ENCODE assay signal across 11 mouse cellular contexts in the genomic region with DNA sequence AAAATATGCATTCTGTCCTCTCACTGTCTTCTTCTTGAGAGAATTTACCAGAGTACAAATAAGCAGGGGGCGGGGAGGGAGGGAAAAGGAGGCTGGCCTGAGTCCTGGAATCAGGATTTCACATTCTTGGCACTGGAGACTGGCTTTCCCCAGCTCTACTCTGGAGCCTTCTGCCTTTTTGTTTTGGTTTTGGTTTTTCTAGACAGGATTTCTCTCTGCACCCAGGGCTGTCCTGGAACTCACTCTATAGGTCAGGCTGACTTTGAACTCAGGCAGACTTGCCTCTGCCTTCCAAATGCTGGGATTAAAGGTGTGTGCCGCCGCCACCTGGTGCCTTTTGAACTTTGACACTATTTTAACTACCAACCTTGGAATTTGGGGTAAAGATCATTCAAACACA. TPM values are rescaled to one million over a fixed set of nuclear protein-coding genes. Genes with fewer than 3 reads are reported as not detected.
DNase-seq lines count a peak whose midpoint lies in the region; ATAC-seq and TF ChIP-seq lines count a peak whose summit lies in the region.
"Had no signal": no experiment of that assay in that cellular context is flagged by ENCODE, and none has a peak within 500 bp of the region (broad histone marks: within the 10 kb centered on the region; RNA-seq: fewer than 3 reads in every experiment).

No protein-coding gene starts in this region.

- no peak overlapping the region for H3K9ac ChIP-seq in liver, postnatal 0 days (replicated peaks)
- H3K9ac ChIP-seq in liver, embryonic 12.5 days: no peak overlapping the region
- H3K9ac ChIP-seq in forebrain, embryonic 16.5 days (replicated peaks; ENCODE audit: low read depth, low read length): no peak overlapping the region
- H3K9ac ChIP-seq: forebrain, embryonic 12.5 days; heart, embryonic 15.5 days had no signal

- no peaks in the 10 kb centered on the region for H3K9me3 ChIP-seq in liver, postnatal 0 days (ENCODE audit: low read length)
- no peaks in the 10 kb centered on the region for H3K9me3 ChIP-seq in liver, embryonic 12.5 days (replicated peaks)
- no peaks in the 10 kb centered on the region for H3K9me3 ChIP-seq in forebrain, embryonic 16.5 days (ENCODE audit: control insufficient read depth, low read length)
- H3K9me3 ChIP-seq: forebrain, embryonic 12.5 days; heart, embryonic 15.5 days had no signal

- TF ChIP-seq EP300 in liver, postnatal 0 days (IDR thresholded peaks at IDR 0.05; ENCODE audit: low read depth): no peak

- H3K27me3 ChIP-seq in liver, postnatal 0 days (ENCODE audit: insufficient read depth, low read length): no peaks in the 10 kb centered on the region
- no peaks in the 10 kb centered on the region for H3K27me3 ChIP-seq in liver, embryonic 12.5 days (replicated peaks)
- no peaks in the 10 kb centered on the region for H3K27me3 ChIP-seq in forebrain, embryonic 16.5 days (replicated peaks; ENCODE audit: control insufficient read depth, insufficient read depth, low read length)
- H3K27me3 ChIP-seq: forebrain, embryonic 12.5 days had no signal

- 0 out of 2 replicates have a peak overlapping the region, but pooled peaks have one; percentile 39 for H3K27ac ChIP-seq in liver, postnatal 0 days (ENCODE audit: low read depth)
- H3K27ac ChIP-seq in liver, embryonic 12.5 days: no peak overlapping the region
- no peak overlapping the region for H3K27ac ChIP-seq in forebrain, embryonic 16.5 days (ENCODE audit: low read length)
- H3K27ac ChIP-seq: forebrain, embryonic 12.5 days; heart, embryonic 15.5 days; macrophage had no signal

- H3K4me3 ChIP-seq in liver, postnatal 0 days (ENCODE audit: low read depth, low read length): no peak overlapping the region
- H3K4me3 ChIP-seq in liver, embryonic 12.5 days: no peak overlapping the region
- H3K4me3 ChIP-seq in forebrain, embryonic 16.5 days (replicated peaks; ENCODE audit: low read length): no peak overlapping the region
- H3K4me3 ChIP-seq: forebrain, embryonic 12.5 days; heart, embryonic 15.5 days had no signal

- peak; percentile 71 for ATAC-seq in liver, postnatal 0 days
- ATAC-seq in liver, embryonic 12.5 days: no peak
- ATAC-seq in megakaryocyte-erythroid progenitor cell, adult 5-6 weeks (replicated peaks; ENCODE audit: low FRiP score, low TSS enrichment, poor library complexity, severe bottlenecking): no peak
- no peak for ATAC-seq in forebrain, embryonic 16.5 days

- peak; percentile 55 for DNase-seq in gastrocnemius, postnatal 25 days
- DNase-seq in gastrocnemius, adult 8-10 months (ENCODE audit: low spot score in 2 of 2): no peak
- no peak for DNase-seq in liver, postnatal 0 days
- peak; percentile 15 for DNase-seq in brain, adult 2 months (ENCODE audit: low read depth, low spot score)
- peak; percentile 8 to 36 for DNase-seq in kidney, postnatal 25 days

- H3K36me3 ChIP-seq in liver, postnatal 0 days (replicated peaks; ENCODE audit: insufficient read depth, low read length): no peaks in the 10 kb centered on the region
- H3K36me3 ChIP-seq in liver, embryonic 12.5 days: peaks cover 46% of the 10 kb centered on the region
- H3K36me3 ChIP-seq in forebrain, embryonic 16.5 days (ENCODE audit: control insufficient read depth, insufficient read depth): no peaks in the 10 kb centered on the region
- H3K36me3 ChIP-seq: heart, embryonic 15.5 days had no signal

- WGBS in liver, postnatal 0 days (ENCODE audit: insufficient replicate concordance): 59% methylated on average over 3 of the region's 3 CpGs
- 79% methylated on average over 3 of the region's 3 CpGs for WGBS in liver, embryonic 12.5 days (ENCODE audit: insufficient replicate concordance)
- WGBS in forebrain, embryonic 16.5 days: 78% methylated on average over 3 of the region's 3 CpGs

- TF ChIP-seq CTCF in liver, postnatal 0 days (IDR thresholded peaks at IDR 0.05; ENCODE audit: low read depth): no peak

- no peak overlapping the region for H3K4me2 ChIP-seq in liver, postnatal 0 days (ENCODE audit: low read depth, low read length)
- no peak overlapping the region for H3K4me2 ChIP-seq in liver, embryonic 12.5 days
- no peak overlapping the region for H3K4me2 ChIP-seq in forebrain, embryonic 16.5 days (ENCODE audit: low read length)
- H3K4me2 ChIP-seq: forebrain, embryonic 12.5 days; heart, embryonic 15.5 days had no signal

- H3K4me1 ChIP-seq in liver, postnatal 0 days (ENCODE audit: insufficient read depth): peaks cover 8% of the 10 kb centered on the region
- H3K4me1 ChIP-seq in liver, embryonic 12.5 days: peaks cover 10% of the 10 kb centered on the region; the same call in 1 of the 2 replicates
- H3K4me1 ChIP-seq in forebrain, embryonic 16.5 days (replicated peaks; ENCODE audit: control insufficient read depth, insufficient read depth, low read length): peaks cover 21% of the 10 kb centered on the region

RNA-seq across cellular contexts. Expression of gene Gtf2a1, which starts 48.1 kb away (rescaled TPM):
- total RNA-seq in gastrocnemius, postnatal 25 days (2021): 10 to 100 TPM; 19.4 to 22.7 TPM
- 10 to 100 TPM; 22.8 to 27.1 (median 25.5) TPM for total RNA-seq in gastrocnemius, adult 8-10 months (2022)
- 11.4 and 13.4 TPM in 2 replicates for polyA plus RNA-seq in liver, postnatal 0 days (2015; fragmentation: Nextera tagmentation; extraction: Ambion mirVana)
- polyA plus RNA-seq in liver, embryonic 12.5 days (2016; fragmentation: Nextera tagmentation; extraction: Ambion mirVana): 28.0 and 29.3 TPM in 2 replicates
- 25.7 and 31.3 TPM in 2 replicates for total RNA-seq in megakaryocyte-erythroid progenitor cell, adult 5-6 weeks (2014; fragmentation: Nextera tagmentation)
- total RNA-seq in megakaryocyte-erythroid progenitor cell, adult 5-6 weeks (2017): 33.8 and 36.1 TPM in 2 replicates
- polyA plus RNA-seq in forebrain, embryonic 16.5 days (2015; fragmentation: Nextera tagmentation; extraction: Ambion mirVana): 77.2 and 85.5 TPM in 2 replicates

Comparison
In these comparisons a context has a peak if more than half of its experiments do, and no peak if none do; other contexts are left out.
1. DNase-seq: peak in gastrocnemius, postnatal 25 days (single experiment), brain, adult 2 months (single experiment) and kidney, postnatal 25 days (2 of 2); none in gastrocnemius, adult 8-10 months (0 of 2) and liver, postnatal 0 days (single experiment).